Mouse (Mus musculus) lung, postnatal 0 days (tissue): ENCODE measurements around the gene Cryzl2. TPM values are rescaled to one million over a fixed set of nuclear protein-coding genes. Genes with fewer than 3 reads are reported as not detected.

Experiments
- ATAC-seq: fragments of 200-750 bp; cut with Nextera tagmentation; 2 replicates; pipeline ENCODE4 v1.8.0; 2017; ENCODE audit warnings: moderate library complexity
- DNase-seq: peaks from one replicate; pipeline ENCODE4 v3.0.0-alpha.2; 2016; ENCODE audit warnings: low spot score
- H3K27ac ChIP-seq: fragments of 300-500 bp; sonication (generic); 2 replicates; pipeline ENCODE4 v1.5.1; 2014; ENCODE audit warnings: antibody characterized with exemption, mild to moderate bottlenecking, low read length, mixed read lengths
- H3K27me3 ChIP-seq: fragments of 300-500 bp; sonication (generic); replicated peaks from 2 replicates; pipeline ENCODE4 v1.6.1; 2014; ENCODE audit warnings: low read length, mixed read lengths; ENCODE audit not compliant: insufficient read depth
- H3K36me3 ChIP-seq: fragments of 300-500 bp; sonication (generic); 2 replicates; pipeline ENCODE4 v1.6.1; 2014; ENCODE audit warnings: low read length, mixed read lengths; ENCODE audit not compliant: insufficient read depth
- H3K4me1 ChIP-seq: fragments of 300-500 bp; sonication (generic); 2 replicates; pipeline ENCODE4 v1.6.1; 2014; ENCODE audit warnings: antibody characterized with exemption, low read depth, low read length, mixed read lengths; ENCODE audit not compliant: insufficient read depth
- H3K4me2 ChIP-seq: fragments of 300-500 bp; sonication (generic); replicated peaks from 2 replicates; pipeline ENCODE4 v1.6.1; 2014; ENCODE audit warnings: low read depth, mild to moderate bottlenecking, low read length, moderate library complexity, mixed read lengths
- H3K4me3 ChIP-seq: fragments of 300-500 bp; sonication (generic); 2 replicates; pipeline ENCODE4 v1.5.1; 2014; ENCODE audit warnings: low read depth, low read length
- H3K9ac ChIP-seq: fragments of 300-500 bp; sonication (generic); replicated peaks from 2 replicates; pipeline ENCODE4 v1.6.1; 2014; ENCODE audit warnings: low read depth, mild to moderate bottlenecking
- H3K9me3 ChIP-seq: fragments of 300-500 bp; sonication (generic); 2 replicates; pipeline ENCODE4 v1.6.1; 2016; ENCODE audit warnings: low read length, mixed read lengths
- CTCF ChIP-seq: IDR thresholded peaks from 2 replicates; pipeline ENCODE4 v1.5.1; 2016; ENCODE audit warnings: antibody characterized with exemption, mild to moderate bottlenecking
- EP300 ChIP-seq: IDR thresholded peaks from 2 replicates; pipeline ENCODE4 v1.6.1; 2016; ENCODE audit warnings: antibody characterized with exemption, mild to moderate bottlenecking, control low read depth
- WGBS: fragments of 180-500 bp; shearing (Covaris S2); extraction: QIAGEN DNeasy Blood & Tissue Kit; methylation state at CpG from one replicate; pipeline ENCODE4 v1.1.7; 2014; 5-methylcytosine and 5-hydroxymethylcytosine counted together
- polyA plus RNA-seq: library from polyadenylated mRNA; unstranded; fragments of >200 nt; fragmentation: Nextera tagmentation; extraction: Ambion mirVana; gene quantifications from 2 replicates; pipeline ENCODE4 v1.2.1, GENCODE M21; 2015

Gene Cryzl2
- polyA plus RNA-seq, 1 experiment from 2014 or later: 9.4 TPM

DNA sequence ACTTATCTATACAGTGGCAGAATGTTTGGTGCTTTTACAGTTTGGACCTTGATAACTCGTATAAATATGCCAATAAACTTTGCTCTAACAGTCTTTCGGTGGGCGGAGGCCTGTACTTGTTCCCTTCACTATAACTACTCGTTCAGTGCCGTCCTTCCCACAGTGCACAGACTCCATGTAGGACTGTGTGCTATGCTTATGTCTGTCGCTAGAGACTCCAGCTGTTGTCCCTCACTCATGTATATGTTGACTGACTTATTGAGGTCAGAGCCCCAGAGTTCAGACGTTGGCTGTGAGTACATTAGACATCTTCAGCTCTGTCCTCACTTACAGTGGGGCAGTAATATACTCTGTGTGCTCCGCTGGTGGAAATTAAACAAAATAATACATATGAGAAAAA lies 16.5 kb downstream of the Cryzl2 start:
- DNase-seq: no peak
- no peaks in the 10 kb centered on the region for H3K27me3 ChIP-seq
- H3K4me3 ChIP-seq: no peak overlapping the region
- H3K9ac ChIP-seq: no peak overlapping the region
- no peaks in the 10 kb centered on the region for H3K36me3 ChIP-seq
- H3K4me1 ChIP-seq: no peaks in the 10 kb centered on the region
- no peak for ATAC-seq
- 58% methylated on average over 8 of the region's 8 CpGs for WGBS
- H3K27ac ChIP-seq: no peak overlapping the region
- no peaks in the 10 kb centered on the region for H3K9me3 ChIP-seq
- H3K4me2 ChIP-seq: no peak overlapping the region
- TF ChIP-seq EP300: no peak
- no peak for TF ChIP-seq CTCF

- no peak for ATAC-seq
- no peaks in the 10 kb centered on the region for H3K9me3 ChIP-seq
These were observed 17.9 kb downstream of the Cryzl2 start for GRCm38 (mm10) chr1:157476231-157476630.

DNA sequence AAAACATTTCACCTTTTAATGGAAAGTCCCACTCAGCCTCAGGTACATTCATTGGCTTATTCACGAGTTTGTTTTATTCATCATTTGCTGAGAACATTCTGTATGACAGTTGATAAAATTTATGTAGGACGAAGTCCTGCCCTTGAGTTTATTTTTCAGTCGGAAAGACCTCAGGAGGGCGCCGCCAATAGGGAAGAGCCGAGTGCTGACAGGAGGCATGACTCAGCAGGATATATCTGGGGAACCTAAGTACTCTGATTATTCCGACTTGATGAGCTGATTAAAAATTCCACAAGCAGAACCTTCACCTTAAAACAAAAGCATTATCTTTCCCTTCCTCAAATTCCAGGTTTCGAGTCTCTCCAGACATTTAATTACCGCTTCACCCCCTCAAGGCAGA lies 21.7 kb downstream of the Cryzl2 start:
- Histone ChIP-seq H3K9ac (no peak overlapping the region), H3K27ac (no peak overlapping the region), H3K9me3 (no peaks in the 10 kb centered on the region), H3K4me3 (no peak overlapping the region), H3K36me3 (no peaks in the 10 kb centered on the region), H3K27me3 (no peaks in the 10 kb centered on the region), H3K4me2 (no peak overlapping the region), H3K4me1 (no peaks in the 10 kb centered on the region)
- TF ChIP-seq EP300: no peak
- TF ChIP-seq CTCF: no peak
- 25% methylated on average over 9 of the region's 9 CpGs for WGBS
- DNase-seq: no peak
- no peak for ATAC-seq

More at GRCm38 (mm10) chr1:157476231-157476630, 17.9 kb downstream of the Cryzl2 start:
- Histone ChIP-seq H3K4me3 (no peak overlapping the region), H3K9ac (no peak overlapping the region), H3K36me3 (no peaks in the 10 kb centered on the region), H3K4me1 (no peaks in the 10 kb centered on the region), H3K27ac (no peak overlapping the region), H3K4me2 (no peak overlapping the region), H3K27me3 (no peaks in the 10 kb centered on the region)
- 80% methylated on average over 2 of the region's 2 CpGs for WGBS
- TF ChIP-seq CTCF: no peak
- TF ChIP-seq EP300: no peak
- DNase-seq: no peak

DNA sequence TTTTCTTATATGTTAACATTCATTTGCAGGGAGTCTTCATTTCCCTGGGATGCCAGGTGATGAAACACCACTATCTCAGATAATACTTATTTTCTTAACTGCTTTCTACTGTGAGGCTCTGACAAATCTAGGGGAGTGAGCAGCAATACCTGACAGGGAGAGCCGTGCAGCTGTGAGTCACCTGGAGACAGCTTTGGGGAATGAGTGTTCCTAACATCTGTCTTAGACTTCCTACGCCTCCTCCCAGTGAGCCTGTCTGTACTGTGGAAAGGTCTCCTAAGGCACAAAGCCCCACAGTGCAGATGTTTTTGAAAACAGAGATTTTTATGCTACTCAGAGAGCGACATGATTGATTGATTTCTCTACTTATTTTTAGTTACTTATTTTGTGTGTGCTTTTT lies 22.5 kb downstream of the Cryzl2 start:
- no peaks in the 10 kb centered on the region for H3K4me1 ChIP-seq
- no peaks in the 10 kb centered on the region for H3K36me3 ChIP-seq
- TF ChIP-seq CTCF (no peak), EP300 (no peak)
- no peak overlapping the region for H3K4me2 ChIP-seq
- H3K27me3 ChIP-seq: no peaks in the 10 kb centered on the region
- WGBS: 47% methylated on average over 3 of the region's 3 CpGs
- no peak for DNase-seq
- H3K9ac ChIP-seq: no peak overlapping the region
- no peak overlapping the region for H3K4me3 ChIP-seq
- no peaks in the 10 kb centered on the region for H3K9me3 ChIP-seq
- ATAC-seq: no peak
- no peak overlapping the region for H3K27ac ChIP-seq

DNA sequence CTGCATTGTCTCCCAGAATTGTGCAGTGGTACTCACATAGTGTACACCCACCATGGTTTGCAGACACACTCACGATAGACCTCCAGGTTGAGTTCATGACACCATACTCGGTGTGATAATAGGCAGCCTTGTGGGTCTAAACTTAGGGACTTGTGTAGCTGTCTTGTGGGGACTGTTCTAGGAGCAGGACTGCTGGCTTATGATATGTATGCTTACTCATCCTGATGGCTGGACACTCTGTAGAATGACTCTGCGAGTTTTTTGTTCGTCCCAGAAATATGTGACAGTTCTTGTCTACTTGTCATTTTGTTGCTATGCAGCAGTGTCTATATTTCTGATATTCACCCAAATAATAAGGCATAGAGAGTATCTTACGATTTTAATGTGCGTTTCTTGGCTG lies 23.3 kb downstream of the Cryzl2 start:
- DNase-seq (no peak), ATAC-seq (no peak)
- no peak overlapping the region for H3K27ac ChIP-seq
- no peak overlapping the region for H3K4me3 ChIP-seq
- no peak overlapping the region for H3K4me2 ChIP-seq
- H3K27me3 ChIP-seq: no peaks in the 10 kb centered on the region
- H3K9ac ChIP-seq: no peak overlapping the region
- no peaks in the 10 kb centered on the region for H3K9me3 ChIP-seq
- no peaks in the 10 kb centered on the region for H3K36me3 ChIP-seq
- TF ChIP-seq CTCF (no peak), EP300 (no peak)
- no peaks in the 10 kb centered on the region for H3K4me1 ChIP-seq
- WGBS: 87% methylated on average over 6 of the region's 6 CpGs

GRCm38 (mm10) chr1:157484161-157484560 lies 25.8 kb downstream of the Cryzl2 start:
- WGBS: 94% methylated on average over 4 of the region's 4 CpGs
- no peak overlapping the region for H3K9ac ChIP-seq
- no peaks in the 10 kb centered on the region for H3K4me1 ChIP-seq

GRCm38 (mm10) chr1:157500657-157501056 lies 42.3 kb downstream of the Cryzl2 start:
- Histone ChIP-seq H3K36me3 (no peaks in the 10 kb centered on the region; the same call in 1 of the 2 replicates), H3K4me2 (no peak overlapping the region), H3K4me1 (no peaks in the 10 kb centered on the region), H3K27ac (no peak overlapping the region), H3K27me3 (no peaks in the 10 kb centered on the region), H3K4me3 (no peak overlapping the region), H3K9ac (no peak overlapping the region), H3K9me3 (no peaks in the 10 kb centered on the region)
- DNase-seq: no peak
- no peak for TF ChIP-seq CTCF
- no peak for TF ChIP-seq EP300
- 74% methylated on average over 1 of the region's 1 CpGs for WGBS
- no peak for ATAC-seq

More at GRCm38 (mm10) chr1:157484161-157484560, 25.8 kb downstream of the Cryzl2 start:
- H3K4me2 ChIP-seq: no peak overlapping the region
- H3K9me3 ChIP-seq: no peaks in the 10 kb centered on the region
- H3K36me3 ChIP-seq: no peaks in the 10 kb centered on the region
- DNase-seq (no peak), ATAC-seq (no peak)
- no peak overlapping the region for H3K4me3 ChIP-seq
- H3K27me3 ChIP-seq: no peaks in the 10 kb centered on the region
- no peak overlapping the region for H3K27ac ChIP-seq
- TF ChIP-seq EP300 (no peak), CTCF (no peak)
